Mouse (Mus musculus): ENCODE measurements around the gene Cyb5b. TPM values are rescaled to one million over a fixed set of nuclear protein-coding genes. Genes with fewer than 3 reads are reported as not detected.
"Not testable (repeated sequence)": the region's sequence is repeated elsewhere in the genome, so short reads cannot be mapped to it uniquely, and the experiment has no call there.

Cyb5b gene
- polyA plus RNA-seq, 1 experiment from 2014 or later: 177 TPM

GRCm38 (mm10) chr8:107205701-107206561, 55.5 kb downstream of the Cyb5b start:
- Histone ChIP-seq H3K9me3 (ENCODE audit: control insufficient read depth, low read length) (no peaks in the 10 kb centered on the region), H3K27me3 (ENCODE audit: control insufficient read depth, insufficient read depth, low read length) (no peaks in the 10 kb centered on the region), H3K36me3 (ENCODE audit: control insufficient read depth, insufficient read depth, low read length) (no peaks in the 10 kb centered on the region), H3K4me2 (no peak overlapping the region), H3K9ac (ENCODE audit: low read length) (no peak overlapping the region), H3K4me1 (ENCODE audit: control insufficient read depth, insufficient read depth, low read length) (no peaks in the 10 kb centered on the region), H3K4me3 (ENCODE audit: low read depth, low read length) (no peak overlapping the region), H3K27ac (ENCODE audit: low read depth, low read length) (no peak overlapping the region)
- no peak for DNase-seq (ENCODE audit: low spot score, missing footprints)
- ATAC-seq (ENCODE audit: low FRiP score): no peak
- WGBS: 82% methylated on average over 23 of the region's 23 CpGs

GRCm38 (mm10) chr8:107206782-107207525, 56.5 kb downstream of the Cyb5b start:
- no peaks in the 10 kb centered on the region for H3K36me3 ChIP-seq (ENCODE audit: control insufficient read depth, insufficient read depth, low read length)
- no peaks in the 10 kb centered on the region for H3K9me3 ChIP-seq (ENCODE audit: control insufficient read depth, low read length)
- WGBS: 81% methylated on average over 9 of the region's 9 CpGs
- DNase-seq (ENCODE audit: low spot score, missing footprints): no peak
- H3K27me3 ChIP-seq (ENCODE audit: control insufficient read depth, insufficient read depth, low read length): no peaks in the 10 kb centered on the region
- no peaks in the 10 kb centered on the region for H3K4me1 ChIP-seq (ENCODE audit: control insufficient read depth, insufficient read depth, low read length)
- no peak overlapping the region for H3K4me3 ChIP-seq (ENCODE audit: low read depth, low read length)
- no peak overlapping the region for H3K4me2 ChIP-seq
- ATAC-seq (ENCODE audit: low FRiP score): no peak
- H3K27ac ChIP-seq (ENCODE audit: low read depth, low read length): no peak overlapping the region
- no peak overlapping the region for H3K9ac ChIP-seq (ENCODE audit: low read length)

DNA sequence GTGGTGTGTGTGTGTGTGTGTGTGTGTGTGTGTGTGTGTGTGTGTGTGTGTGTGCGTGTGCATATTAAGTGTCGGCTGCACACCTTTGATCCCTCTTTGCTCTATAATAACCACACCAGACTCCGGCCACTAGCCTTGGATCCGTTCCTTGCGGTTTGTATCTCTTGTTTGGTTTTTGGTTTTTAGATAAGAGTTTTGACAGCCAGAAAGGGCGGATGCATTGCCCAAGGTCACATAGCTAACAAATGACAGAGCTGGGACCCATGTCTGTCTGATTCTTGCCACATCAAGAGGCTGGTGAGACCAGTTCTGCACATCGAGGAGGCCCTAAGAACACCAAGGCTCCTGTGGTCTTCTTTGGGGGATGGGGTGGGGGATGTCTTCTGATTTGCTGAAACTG, 58.7 kb downstream of the Cyb5b start:
- no peak for ATAC-seq (ENCODE audit: low FRiP score)
- no peak overlapping the region for H3K27ac ChIP-seq (ENCODE audit: low read depth, low read length)
- no peak overlapping the region for H3K9ac ChIP-seq (ENCODE audit: low read length)
- H3K9me3 ChIP-seq (ENCODE audit: control insufficient read depth, low read length): no peaks in the 10 kb centered on the region
- H3K4me2 ChIP-seq: no peak overlapping the region
- H3K36me3 ChIP-seq (ENCODE audit: control insufficient read depth, insufficient read depth, low read length): no peaks in the 10 kb centered on the region
- H3K4me3 ChIP-seq (ENCODE audit: low read depth, low read length): no peak overlapping the region
- no peaks in the 10 kb centered on the region for H3K27me3 ChIP-seq (ENCODE audit: control insufficient read depth, insufficient read depth, low read length)
- H3K4me1 ChIP-seq (ENCODE audit: control insufficient read depth, insufficient read depth, low read length): no peaks in the 10 kb centered on the region
- WGBS: 92% methylated on average over 7 of the region's 7 CpGs
- no peak for DNase-seq (ENCODE audit: low spot score, missing footprints)

DNA sequence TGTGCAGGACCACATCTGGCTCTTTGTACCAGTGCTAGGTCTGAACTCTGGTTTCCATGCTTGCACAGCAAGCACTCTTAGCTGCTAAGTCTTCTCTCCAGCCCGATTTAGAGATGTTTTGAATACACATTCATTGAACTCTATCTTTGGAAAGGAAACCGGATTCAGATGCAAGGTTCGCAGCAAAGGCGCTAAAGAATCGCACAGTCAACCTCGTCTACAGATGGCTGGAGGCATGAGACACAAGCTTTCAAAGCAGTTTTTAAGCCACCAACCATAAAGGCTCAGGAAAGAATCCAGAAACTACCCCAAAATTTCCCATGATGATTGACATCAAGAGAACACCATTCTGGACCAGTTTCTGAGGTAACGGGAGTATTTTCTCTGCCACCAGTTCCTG, 61.6 kb downstream of the Cyb5b start:
- H3K27ac ChIP-seq (ENCODE audit: low read depth, low read length): no peak overlapping the region
- H3K4me2 ChIP-seq: no peak overlapping the region
- no peaks in the 10 kb centered on the region for H3K9me3 ChIP-seq (ENCODE audit: control insufficient read depth, low read length)
- H3K4me3 ChIP-seq (ENCODE audit: low read depth, low read length): no peak overlapping the region
- H3K9ac ChIP-seq (ENCODE audit: low read length): no peak overlapping the region
- no peaks in the 10 kb centered on the region for H3K27me3 ChIP-seq (ENCODE audit: control insufficient read depth, insufficient read depth, low read length)
- DNase-seq (ENCODE audit: low spot score, missing footprints): no peak
- WGBS: 90% methylated on average over 7 of the region's 7 CpGs
- no peak for ATAC-seq (ENCODE audit: low FRiP score)
- H3K36me3 ChIP-seq (ENCODE audit: control insufficient read depth, insufficient read depth, low read length): no peaks in the 10 kb centered on the region
- H3K4me1 ChIP-seq (ENCODE audit: control insufficient read depth, insufficient read depth, low read length): no peaks in the 10 kb centered on the region

DNA sequence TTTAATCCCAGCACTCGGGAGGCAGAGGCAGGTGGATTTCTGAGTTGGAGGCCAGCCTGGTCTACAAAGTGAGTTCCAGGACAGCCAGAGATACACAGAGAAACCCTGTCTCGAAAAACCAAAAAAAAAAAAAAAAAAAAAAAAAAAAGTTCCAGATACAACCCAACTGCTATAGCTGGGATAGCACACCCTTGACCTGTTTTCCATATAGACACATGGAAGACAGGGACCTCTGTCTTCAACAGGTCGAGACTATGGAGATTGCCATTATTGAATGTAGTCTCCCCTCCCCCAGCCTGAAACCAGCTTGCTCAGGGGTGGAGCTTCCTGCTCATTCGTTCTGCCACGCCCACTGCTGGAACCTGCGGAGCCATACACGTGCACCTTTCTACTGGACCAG, 66.8 kb downstream of the Cyb5b start:
- H3K4me1 ChIP-seq (ENCODE audit: control insufficient read depth, insufficient read depth, low read length); H3K9me3 ChIP-seq (ENCODE audit: control insufficient read depth, low read length); H3K27me3 ChIP-seq (ENCODE audit: control insufficient read depth, insufficient read depth, low read length); DNase-seq (ENCODE audit: low spot score, missing footprints); H3K36me3 ChIP-seq (ENCODE audit: control insufficient read depth, insufficient read depth, low read length); ATAC-seq (ENCODE audit: low FRiP score); H3K9ac ChIP-seq (ENCODE audit: low read length); H3K4me2 ChIP-seq; H3K4me3 ChIP-seq (ENCODE audit: low read depth, low read length); H3K27ac ChIP-seq (ENCODE audit: low read depth, low read length): not testable (repeated sequence)
- WGBS: 74% methylated on average over 7 of the region's 7 CpGs

- WGBS: 88% methylated on average over 8 of the region's 8 CpGs
- Histone ChIP-seq H3K4me1 (ENCODE audit: control insufficient read depth, insufficient read depth, low read length) (no peaks in the 10 kb centered on the region), H3K27me3 (ENCODE audit: control insufficient read depth, insufficient read depth, low read length) (no peaks in the 10 kb centered on the region), H3K27ac (ENCODE audit: low read depth, low read length) (no peak overlapping the region), H3K36me3 (ENCODE audit: control insufficient read depth, insufficient read depth, low read length) (no peaks in the 10 kb centered on the region), H3K9ac (ENCODE audit: low read length) (no peak overlapping the region), H3K4me3 (ENCODE audit: low read depth, low read length) (no peak overlapping the region), H3K4me2 (no peak overlapping the region), H3K9me3 (ENCODE audit: control insufficient read depth, low read length) (no peaks in the 10 kb centered on the region)
- DNase-seq (ENCODE audit: low spot score, missing footprints) (no peak), ATAC-seq (ENCODE audit: low FRiP score) (no peak)
Observed at GRCm38 (mm10) chr8:107218091-107218490, 67.7 kb downstream of the Cyb5b start.

- Histone ChIP-seq H3K9ac (ENCODE audit: low read length) (no peak overlapping the region), H3K27ac (ENCODE audit: low read depth, low read length) (no peak overlapping the region), H3K27me3 (ENCODE audit: control insufficient read depth, insufficient read depth, low read length) (no peaks in the 10 kb centered on the region), H3K4me3 (ENCODE audit: low read depth, low read length) (no peak overlapping the region), H3K4me2 (no peak overlapping the region), H3K4me1 (ENCODE audit: control insufficient read depth, insufficient read depth, low read length) (no peaks in the 10 kb centered on the region), H3K9me3 (ENCODE audit: control insufficient read depth, low read length) (no peaks in the 10 kb centered on the region), H3K36me3 (ENCODE audit: control insufficient read depth, insufficient read depth, low read length) (no peaks in the 10 kb centered on the region)
- ATAC-seq (ENCODE audit: low FRiP score) (no peak), DNase-seq (ENCODE audit: low spot score, missing footprints) (no peak)
- whole genome bisulfite sequencing: 91% methylated on average over 2 of the region's 2 CpGs
Observed at GRCm38 (mm10) chr8:107219078-107219477, 68.6 kb downstream of the Cyb5b start.

DNA sequence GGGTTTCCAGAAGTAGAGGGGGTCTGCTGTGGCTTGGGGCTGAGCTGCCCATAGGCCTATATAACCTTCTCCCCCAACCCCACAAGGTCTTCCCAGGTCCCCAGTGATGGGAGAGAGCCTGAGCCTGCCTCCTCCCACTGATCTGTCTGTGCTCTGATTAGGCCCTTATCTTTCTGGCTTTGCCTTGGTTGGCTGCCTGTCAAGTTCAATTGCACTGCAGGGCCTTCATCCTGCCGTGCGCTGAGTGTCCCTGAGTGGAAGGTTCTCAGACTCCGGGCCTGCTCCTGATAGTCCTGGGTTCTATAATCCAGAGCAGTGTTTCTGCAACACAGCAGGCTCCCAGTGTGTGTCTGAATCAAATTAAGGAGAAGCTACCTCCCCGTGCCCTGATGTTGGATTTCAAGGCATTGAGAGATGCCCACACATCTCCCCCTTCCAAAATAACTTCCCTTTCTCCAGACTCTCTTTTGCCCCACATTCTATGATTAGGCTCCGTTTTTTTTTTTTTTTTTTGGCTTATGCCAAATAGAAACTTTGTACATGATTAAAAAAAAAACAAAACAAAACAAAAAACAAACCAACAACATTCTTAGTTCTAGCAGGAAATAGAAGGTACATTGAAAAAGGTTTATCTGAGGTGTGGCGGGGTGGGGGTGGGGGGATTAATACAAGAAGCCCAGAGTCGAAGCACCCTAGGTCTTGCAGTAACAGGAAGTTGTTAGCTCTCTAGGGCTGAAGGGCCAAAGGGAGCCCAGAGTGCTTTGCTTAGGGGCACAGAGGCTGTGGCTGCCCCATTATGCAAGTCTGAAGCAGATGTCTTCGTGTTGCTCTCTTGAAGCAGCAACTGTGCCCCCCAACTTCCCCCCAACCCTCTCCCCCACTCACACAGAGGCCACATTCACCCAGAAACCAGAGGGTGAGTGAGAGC, 71.7 kb downstream of the Cyb5b start:
- no peaks in the 10 kb centered on the region for H3K4me1 ChIP-seq (ENCODE audit: control insufficient read depth, insufficient read depth, low read length)
- H3K4me3 ChIP-seq (ENCODE audit: low read depth, low read length): no peak overlapping the region
- no peaks in the 10 kb centered on the region for H3K36me3 ChIP-seq (ENCODE audit: control insufficient read depth, insufficient read depth, low read length)
- no peaks in the 10 kb centered on the region for H3K27me3 ChIP-seq (ENCODE audit: control insufficient read depth, insufficient read depth, low read length)
- H3K9me3 ChIP-seq (ENCODE audit: control insufficient read depth, low read length): no peaks in the 10 kb centered on the region
- no peak overlapping the region for H3K27ac ChIP-seq (ENCODE audit: low read depth, low read length)
- ATAC-seq (ENCODE audit: low FRiP score) (no peak), DNase-seq (ENCODE audit: low spot score, missing footprints) (no peak)
- H3K4me2 ChIP-seq: no peak overlapping the region
- 54% methylated on average over 8 of the region's 8 CpGs for WGBS
- no peak overlapping the region for H3K9ac ChIP-seq (ENCODE audit: low read length)

Measured in midbrain, embryonic 11.5 days (tissue).